Mouse (Mus musculus): Measurements from ENCODE around the gene Ptpn14.

Ptpn14 gene

GRCm38 (mm10) chr1:189808453-189808852, 80.4 kb downstream of the Ptpn14 start:
- DNase-seq (ENCODE audit: low read depth) = no peak

- DNase-seq (ENCODE audit: low read depth) = peak; percentile 48
Observed at GRCm38 (mm10) chr1:189811778-189812177, 83.7 kb downstream of the Ptpn14 start.

- no peak for DNase-seq (ENCODE audit: low read depth)
Observed at GRCm38 (mm10) chr1:189814385-189814784, 86.3 kb downstream of the Ptpn14 start.

GRCm38 (mm10) chr1:189817089-189817488, 89.0 kb downstream of the Ptpn14 start:
- peak; percentile 68 for DNase-seq (ENCODE audit: low read depth)

- peak; percentile 56 for DNase-seq (ENCODE audit: low read depth)
Observed at GRCm38 (mm10) chr1:189817810-189818209, 89.7 kb downstream of the Ptpn14 start.

GRCm38 (mm10) chr1:189820111-189820510, 92.0 kb downstream of the Ptpn14 start:
- no peak for DNase-seq (ENCODE audit: low read depth)

GRCm38 (mm10) chr1:189824436-189824835, 96.4 kb downstream of the Ptpn14 start:
- no peak for DNase-seq (ENCODE audit: low read depth)

GRCm38 (mm10) chr1:189830391-189830790, 102.3 kb downstream of the Ptpn14 start:
- DNase-seq (ENCODE audit: low read depth) = no peak

- DNase-seq (ENCODE audit: low read depth) = no peak
Observed at GRCm38 (mm10) chr1:189830797-189831232, 102.7 kb downstream of the Ptpn14 start.

- no peak for DNase-seq (ENCODE audit: low read depth)
Observed at GRCm38 (mm10) chr1:189833351-189833750, 105.3 kb downstream of the Ptpn14 start.

- DNase-seq (ENCODE audit: low read depth) = no peak
Observed at GRCm38 (mm10) chr1:189834166-189834565, 106.1 kb downstream of the Ptpn14 start.

GRCm38 (mm10) chr1:189846319-189846718, 118.3 kb downstream of the Ptpn14 start:
- DNase-seq (ENCODE audit: low read depth) = no peak

GRCm38 (mm10) chr1:189849550-189849949, 121.5 kb downstream of the Ptpn14 start:
- no peak for DNase-seq (ENCODE audit: low read depth)

- DNase-seq (ENCODE audit: low read depth) = peak; percentile 69
Observed at GRCm38 (mm10) chr1:189852051-189852450, 124.0 kb downstream of the Ptpn14 start.

- DNase-seq (ENCODE audit: low read depth) = peak; percentile 97
Observed at GRCm38 (mm10) chr1:189852456-189852855, 124.4 kb downstream of the Ptpn14 start.

GRCm38 (mm10) chr1:189854646-189855045, 126.6 kb downstream of the Ptpn14 start:
- DNase-seq (ENCODE audit: low read depth) = no peak

GRCm38 (mm10) chr1:189855739-189856138, 127.7 kb downstream of the Ptpn14 start:
- no peak for DNase-seq (ENCODE audit: low read depth)

- DNase-seq (ENCODE audit: low read depth) = no peak
Observed at GRCm38 (mm10) chr1:189858377-189858776, 130.3 kb downstream of the Ptpn14 start.

- no peak for DNase-seq (ENCODE audit: low read depth)
Observed at GRCm38 (mm10) chr1:189860112-189860941, 132.3 kb downstream of the Ptpn14 start.

GRCm38 (mm10) chr1:189860942-189861315, 132.9 kb downstream of the Ptpn14 start:
- no peak for DNase-seq (ENCODE audit: low read depth)

- DNase-seq (ENCODE audit: low read depth) = no peak
Observed at GRCm38 (mm10) chr1:189863727-189864126, 135.7 kb downstream of the Ptpn14 start.

- no peak for DNase-seq (ENCODE audit: low read depth)
Observed at GRCm38 (mm10) chr1:189864301-189864700, 136.2 kb downstream of the Ptpn14 start.

GRCm38 (mm10) chr1:189864846-189865560, 136.9 kb downstream of the Ptpn14 start:
- DNase-seq (ENCODE audit: low read depth) = no peak
